Mouse (Mus musculus) natural killer cell, adult 2 months (primary cell): Measurements from ENCODE around the gene Susd1.
A peak's percentile ranks its signal among the peaks of the same experiment; 100 is the strongest.
"Not testable (repeated sequence)": the region's sequence is repeated elsewhere in the genome, so short reads cannot be mapped to it uniquely, and the experiment has no call there.

Experiments
- DNase-seq, 2 experiments: peaks; one replicate each; pipeline ENCODE4 v3.0.0; 2022; ENCODE audit warnings: low spot score in 2 of 2

The Susd1 gene

DNA sequence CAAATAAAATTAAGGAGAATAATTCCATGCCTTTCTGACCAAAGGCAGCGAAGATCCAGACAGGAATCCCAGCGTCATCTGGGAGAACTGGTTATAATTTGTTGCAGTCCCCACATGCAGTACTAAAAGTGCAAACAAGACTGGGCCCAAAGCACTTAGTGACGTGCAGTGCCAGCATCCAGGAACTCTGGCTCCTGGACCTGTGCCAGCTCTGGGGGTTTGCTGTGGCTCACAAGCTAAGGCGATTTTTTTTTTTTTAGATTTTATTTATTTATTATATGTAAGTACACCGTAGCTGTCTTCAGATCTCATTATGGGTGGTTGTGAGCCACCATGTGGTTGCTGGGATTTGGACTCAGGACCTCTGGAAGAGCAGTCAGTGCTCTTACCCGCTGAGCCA lies 152.1 kb downstream of the Susd1 start:
- DNase-seq, result not testable (repeated sequence)

DNA sequence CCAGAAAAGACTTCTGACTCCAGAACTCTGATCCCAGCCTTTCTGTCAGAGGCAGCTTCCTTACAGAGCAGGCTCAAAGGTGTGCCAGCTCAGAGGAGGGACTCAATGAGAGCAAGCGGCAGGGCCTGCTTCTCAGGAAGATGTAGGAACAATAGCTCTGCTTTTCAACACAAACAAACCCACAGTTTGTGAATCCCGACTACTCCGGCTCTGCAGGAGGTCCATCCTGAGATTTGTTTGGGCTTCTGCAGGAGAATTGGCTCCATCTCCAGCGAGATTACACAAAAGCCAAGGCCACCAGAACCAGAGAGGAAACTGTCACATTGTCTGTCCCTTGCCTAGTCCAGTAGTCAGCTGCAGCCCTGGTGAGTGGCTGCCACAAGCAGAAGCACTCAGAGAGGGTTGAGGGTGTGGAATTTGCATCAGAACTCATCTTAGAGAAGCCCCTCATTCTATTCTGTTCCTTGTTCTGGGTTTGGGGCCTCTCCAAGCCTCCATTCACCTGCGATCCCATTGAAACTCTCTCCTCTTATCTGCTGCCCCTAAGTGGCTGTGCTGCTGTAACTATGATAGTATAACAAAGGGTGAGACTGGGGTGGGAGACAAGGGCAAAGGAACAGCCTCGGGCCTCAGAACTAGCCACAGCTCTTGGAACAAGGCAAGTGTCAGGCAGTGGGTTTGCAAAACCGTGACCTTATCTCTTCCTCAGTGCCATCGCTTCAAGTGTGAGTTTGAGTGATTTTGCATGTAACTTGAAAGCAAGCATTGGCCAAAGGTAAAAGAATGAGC lies 155.5 kb downstream of the Susd1 start:
- no peak for DNase-seq

DNA sequence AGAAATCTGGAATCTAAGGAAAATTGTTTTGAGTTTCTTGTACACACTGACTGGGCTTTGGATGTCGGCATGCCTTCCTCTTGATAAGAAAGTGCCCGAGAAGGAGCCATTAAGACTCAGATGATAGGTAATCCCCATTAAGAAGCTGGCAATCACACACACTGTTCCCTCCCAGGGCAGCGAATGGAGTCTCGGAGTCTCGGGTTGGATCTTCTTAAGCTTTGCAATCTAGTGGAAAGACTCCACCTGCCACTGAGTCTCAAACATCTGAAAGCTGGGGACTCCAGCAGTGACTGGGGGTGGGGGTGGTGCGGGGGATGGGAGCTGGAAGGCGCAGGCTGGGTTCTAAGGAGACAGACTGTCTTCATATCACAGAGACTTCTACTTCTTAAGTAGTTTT lies 156.3 kb downstream of the Susd1 start:
- no peak for DNase-seq

DNA sequence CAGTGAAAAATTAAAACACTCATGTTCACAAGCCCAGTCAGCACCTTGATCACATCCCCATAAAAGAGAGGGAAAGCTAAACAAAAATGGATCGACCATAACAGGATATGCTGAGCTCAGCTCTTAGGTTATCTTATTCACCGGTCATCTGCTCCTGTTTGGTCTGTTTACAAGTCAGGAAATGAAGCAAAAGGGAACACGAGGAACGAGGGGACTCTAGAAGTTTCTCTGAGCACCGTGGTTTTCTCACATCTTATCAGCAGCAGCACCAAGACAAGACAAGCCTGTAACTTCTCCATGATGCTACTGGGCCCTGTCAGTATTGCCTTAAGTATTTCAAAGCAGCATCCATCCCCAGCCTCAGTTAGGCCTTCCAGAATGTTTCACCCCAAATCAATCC lies 157.6 kb downstream of the Susd1 start:
- peak in 1 of 2 experiments; percentile 67 for DNase-seq

DNA sequence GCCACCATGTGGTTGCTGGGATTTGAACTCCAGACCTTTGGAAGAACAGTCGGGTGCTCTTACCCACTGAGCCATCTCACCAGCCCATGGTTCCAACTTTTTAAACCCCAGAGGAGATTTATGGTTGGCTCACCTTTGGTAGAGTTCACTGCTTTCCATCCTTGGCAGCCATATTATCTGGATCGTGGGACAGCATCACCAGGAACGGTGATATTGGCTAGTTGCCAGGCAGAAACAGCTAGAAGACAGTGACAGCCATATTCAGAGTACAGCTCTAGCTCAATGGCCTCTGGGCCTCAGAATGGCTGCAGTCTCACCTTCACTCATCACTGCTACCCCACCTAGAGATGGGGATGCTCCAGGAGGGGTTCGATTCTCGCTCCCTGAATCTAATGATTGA lies 159.3 kb downstream of the Susd1 start:
- DNase-seq, result no peak

DNA sequence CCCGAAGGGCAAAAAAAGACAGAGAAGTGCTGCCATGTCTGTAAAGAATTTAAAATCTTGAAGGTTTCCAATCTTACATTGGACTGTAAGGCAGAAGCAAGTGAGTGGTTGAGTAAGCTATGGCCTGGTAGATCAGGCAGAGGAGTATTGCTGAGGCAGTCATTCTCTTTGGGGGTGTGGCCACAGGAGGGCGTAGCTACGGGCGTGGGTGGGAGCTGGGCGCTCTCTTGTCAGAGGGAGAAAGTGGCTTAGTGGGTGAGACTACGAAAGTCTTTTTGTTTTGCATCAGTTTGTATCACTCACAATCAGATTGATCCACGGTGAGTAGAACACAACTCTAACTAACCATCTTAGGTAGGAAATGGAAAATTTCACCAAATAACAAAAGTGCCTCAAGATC lies 160.0 kb downstream of the Susd1 start:
- DNase-seq, result peak; percentile 84 to 87

DNA sequence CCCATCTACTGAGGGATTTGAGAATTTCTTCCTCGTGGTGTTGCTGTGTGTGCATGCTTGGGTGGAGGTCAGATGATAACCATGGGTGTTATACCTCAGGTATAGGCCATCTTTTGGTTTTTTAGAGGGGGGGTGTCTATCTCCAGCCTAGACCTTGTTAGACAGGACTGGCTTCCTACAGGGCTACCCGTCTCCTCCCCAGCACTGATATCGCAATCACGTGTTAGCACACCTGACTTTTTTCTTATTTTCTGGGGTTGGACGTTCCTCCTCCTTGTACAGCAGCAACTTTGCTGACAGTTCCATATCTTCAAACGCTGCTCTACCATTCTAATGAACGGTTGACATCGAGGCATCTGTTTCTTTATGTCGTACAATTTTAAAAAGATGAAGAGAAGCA lies 160.5 kb downstream of the Susd1 start:
- no peak for DNase-seq

DNA sequence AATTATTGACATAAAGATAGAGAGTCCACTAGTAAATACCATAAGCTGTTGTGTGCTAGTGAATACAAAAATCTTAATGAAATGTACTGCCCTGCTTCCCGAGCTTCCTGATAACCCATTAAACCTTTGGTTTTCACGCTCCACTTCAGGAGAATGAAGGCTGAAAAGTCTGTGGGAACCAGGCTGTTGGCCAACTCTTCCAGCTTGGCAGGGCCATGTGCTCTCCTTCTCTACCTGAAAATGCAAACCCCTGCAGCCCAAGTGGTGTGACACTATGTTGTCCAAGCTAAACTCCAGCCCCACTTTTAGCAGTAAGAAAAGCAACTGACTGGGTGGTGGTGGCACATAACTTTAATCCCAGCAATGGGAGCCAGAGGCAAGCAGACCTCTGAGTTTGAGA lies 162.5 kb downstream of the Susd1 start:
- no peak for DNase-seq

DNA sequence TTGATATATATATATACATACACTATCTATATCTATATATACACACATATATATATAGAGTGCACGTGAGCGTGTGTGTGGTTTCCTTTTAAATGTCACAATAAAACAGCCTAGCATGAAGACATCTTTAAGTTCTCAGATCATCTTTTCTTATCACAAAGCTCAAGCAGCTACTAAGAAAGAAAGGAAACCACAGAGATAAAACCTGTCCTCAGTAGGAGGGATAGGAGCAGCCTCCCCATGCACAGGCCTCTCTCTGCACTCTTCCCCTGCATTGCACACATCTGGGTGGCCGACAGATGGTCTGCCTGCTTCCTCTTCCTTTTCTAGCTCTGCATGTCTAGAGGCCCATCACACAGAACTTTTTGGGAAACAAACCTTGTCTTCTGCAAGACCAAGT lies 162.9 kb downstream of the Susd1 start:
- peak in 1 of 2 experiments; percentile 49 for DNase-seq

DNA sequence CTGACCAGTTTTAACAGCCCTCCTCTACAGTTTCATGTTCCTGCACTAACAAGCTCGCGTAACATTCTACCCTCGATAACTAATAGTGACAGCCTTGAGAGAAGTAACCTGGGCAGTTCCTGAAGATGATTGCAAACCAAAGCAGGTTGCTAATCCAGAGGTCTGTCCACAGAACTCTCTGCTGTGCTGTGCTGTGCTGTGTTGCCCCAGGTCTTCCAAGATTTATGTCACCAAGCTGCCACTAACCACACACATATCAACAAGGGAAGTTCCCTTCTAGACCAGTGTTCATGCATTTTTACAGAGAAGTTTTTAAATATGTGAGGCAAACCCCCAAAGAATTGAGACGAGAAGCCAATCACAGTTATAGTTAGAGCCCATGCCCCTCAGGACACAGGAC lies 164.3 kb downstream of the Susd1 start:
- DNase-seq, result no peak

DNA sequence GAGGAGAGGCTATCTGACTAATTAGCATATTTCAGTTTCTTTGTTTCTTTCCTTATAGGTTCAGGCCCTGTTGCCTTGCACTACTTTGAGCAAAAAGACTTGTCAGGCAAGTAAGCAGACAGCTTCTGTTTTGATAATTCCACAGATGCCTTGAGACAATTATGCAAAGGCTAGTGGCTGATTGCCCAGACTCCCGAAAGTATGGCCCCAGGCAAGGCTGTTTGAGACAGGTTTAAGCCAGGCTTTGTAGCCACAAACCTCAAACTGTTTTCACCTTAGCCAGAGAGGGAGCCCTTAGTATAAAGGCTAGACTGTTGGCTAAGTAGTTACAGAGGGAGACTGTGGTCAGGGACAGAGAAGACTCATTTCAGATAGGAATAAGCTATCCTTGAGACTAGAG lies 165.1 kb downstream of the Susd1 start:
- DNase-seq, result no peak

DNA sequence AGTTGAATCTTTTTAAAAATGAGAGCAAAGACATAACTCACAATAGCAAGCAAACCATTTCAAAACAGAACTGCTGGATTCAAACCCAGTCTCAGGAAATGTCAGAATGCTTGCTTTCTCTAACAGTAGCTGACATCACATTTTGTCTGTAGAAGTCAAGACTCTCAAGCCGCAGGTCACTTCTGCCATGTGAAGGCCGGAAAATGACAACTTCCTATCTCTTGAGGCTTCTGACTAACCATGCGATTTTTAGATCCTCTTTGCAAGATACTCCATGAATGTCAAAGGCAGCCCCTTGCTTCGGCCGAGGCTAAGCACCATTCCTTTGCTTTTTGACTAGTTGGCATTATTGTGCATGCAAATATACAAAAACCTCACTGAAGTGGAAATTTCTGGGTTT lies 172.8 kb downstream of the Susd1 start:
- peak; percentile 75 to 81 for DNase-seq

DNA sequence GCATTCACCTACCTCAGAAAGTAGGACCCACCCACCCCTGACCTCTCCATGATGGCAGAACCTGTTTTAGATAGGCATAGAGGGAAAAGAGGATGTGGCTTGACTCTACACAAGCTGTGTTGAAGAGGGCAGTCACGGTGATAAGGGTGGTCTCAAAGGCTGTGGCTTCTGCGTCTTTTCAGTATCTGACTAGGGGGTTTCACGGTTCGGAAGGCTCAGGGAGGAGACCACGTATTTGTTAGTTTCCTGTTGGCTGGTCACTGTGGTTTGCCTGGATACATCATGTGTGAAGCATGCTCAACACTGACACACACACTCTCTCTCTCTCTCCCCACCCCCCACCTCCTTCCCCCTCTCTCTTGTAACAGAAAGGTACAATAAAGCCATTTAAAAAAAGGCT lies 173.3 kb downstream of the Susd1 start:
- DNase-seq, result peak; percentile 83 to 91
